Mouse (Mus musculus) R1 (cell line): ENCODE measurements around the gene Wwc2.

Experiments used
- DNase-seq: peaks from one replicate; pipeline ENCODE4 v3.0.0-alpha.2; 2018; ENCODE audit warnings: low read depth, low spot score

The Wwc2 gene

DNA sequence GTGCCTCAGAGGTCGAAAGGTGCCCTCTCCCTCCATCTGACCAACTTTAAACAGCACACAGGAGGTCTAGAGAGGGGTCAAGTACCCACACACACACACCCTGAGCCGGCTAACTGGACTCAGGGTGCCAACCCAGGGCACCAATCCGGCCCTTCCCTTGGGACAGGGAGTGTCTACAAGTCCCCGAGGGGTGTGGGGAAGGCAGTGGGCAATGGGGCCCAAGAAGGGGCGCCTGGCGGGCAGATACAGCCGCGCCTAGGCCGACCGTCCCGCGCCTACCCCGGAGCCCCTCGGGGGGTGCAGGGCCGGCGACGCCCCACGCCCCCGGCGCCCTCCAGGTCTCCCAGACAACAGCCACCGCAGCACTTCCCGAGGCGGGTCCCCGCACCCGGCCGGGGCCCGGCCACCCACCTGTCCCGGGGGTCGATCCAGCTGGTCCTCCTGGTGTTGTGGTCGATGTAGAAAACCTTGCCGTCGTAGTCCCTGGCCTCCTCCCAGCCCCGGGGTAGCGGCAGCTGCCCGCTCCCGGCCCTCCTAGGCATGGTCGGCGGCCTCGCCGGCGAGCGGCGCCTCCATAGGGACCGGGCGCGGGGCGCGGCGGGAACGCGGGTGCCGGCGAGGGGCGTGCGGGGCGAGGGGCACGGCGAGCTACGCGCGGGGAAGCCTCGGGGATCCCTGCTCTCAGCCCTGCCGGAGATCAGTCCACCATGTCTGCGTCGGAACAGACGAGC is 904 bp downstream of the Wwc2 start:
- peak; percentile 41 for DNase-seq

DNA sequence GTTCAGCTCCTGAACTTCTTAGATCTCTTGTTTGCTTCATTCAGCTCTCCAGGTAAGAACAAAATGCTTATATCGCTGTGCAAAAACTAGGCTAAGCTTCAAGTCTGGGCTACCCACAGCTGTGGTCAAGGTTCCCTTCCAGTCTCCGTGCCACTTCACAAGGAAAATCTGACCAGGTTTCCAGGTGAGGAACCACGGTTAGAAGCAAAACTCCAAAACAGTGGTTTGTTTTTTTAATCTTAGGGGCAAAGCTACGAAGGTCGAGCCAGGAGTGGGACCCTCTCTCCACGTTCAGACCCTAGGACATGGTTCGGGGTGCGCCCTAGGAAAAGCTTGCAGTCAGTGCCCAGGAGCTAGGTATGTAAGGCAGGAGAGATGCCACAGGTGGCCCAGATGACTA is 1.5 kb downstream of the Wwc2 start:
- DNase-seq = no peak

DNA sequence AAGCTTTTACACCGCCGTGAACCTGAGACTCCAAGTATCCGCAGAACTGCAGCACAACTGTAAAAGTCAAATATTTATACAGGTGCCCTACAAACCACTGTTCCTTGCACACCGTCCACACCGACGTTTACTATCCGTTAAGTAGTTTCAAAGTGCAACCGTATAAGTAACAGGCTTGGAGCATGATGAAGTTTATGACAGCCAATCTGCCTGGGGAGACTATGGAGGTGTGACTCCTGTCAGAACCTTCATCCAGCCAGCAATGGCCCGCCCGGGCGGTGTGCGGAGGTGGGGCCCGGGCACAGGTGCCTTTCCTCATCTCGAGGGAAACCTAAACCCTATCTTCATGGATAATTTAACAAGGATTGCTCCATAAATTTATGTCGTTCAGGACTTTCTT is 2.6 kb downstream of the Wwc2 start:
- no peak for DNase-seq

DNA sequence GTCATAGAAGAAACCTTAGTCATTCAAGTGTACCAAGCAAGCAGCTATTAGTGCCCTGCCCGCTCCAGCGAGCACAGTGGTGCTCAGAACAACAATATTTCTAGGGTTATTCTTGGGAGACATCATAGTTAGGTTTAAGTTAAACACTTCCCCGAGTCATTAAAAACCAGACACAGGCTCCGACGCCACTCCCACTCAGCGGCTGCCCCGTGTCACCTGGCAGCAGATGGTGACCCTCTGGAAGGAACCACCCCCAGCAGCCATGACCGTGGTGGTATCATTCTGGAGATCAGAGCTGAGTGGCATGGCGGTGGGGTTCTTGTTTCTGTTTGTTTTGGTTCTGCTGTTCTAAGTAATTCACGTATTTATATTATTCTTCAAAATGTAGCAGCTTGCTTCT is 5.1 kb downstream of the Wwc2 start:
- no peak for DNase-seq

DNA sequence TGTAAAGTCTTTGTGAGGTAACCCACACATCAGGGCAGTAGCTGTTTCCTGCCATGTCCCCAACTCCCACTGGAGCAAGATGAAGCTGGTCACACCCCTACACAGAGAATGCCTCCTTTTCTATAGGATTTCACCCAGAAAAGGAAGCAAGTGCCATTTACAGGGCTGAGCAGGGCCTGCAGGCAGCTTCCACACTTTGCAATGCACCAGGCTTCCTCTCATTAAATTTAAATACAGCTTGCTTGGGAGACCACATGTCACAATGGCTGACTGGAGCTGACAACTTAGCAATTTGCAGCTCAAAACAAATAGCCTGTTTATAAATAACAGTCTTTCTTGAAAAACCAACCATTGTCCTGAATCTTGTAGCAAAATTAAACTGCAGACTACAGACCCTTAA is 5.5 kb downstream of the Wwc2 start:
- no peak for DNase-seq

DNA sequence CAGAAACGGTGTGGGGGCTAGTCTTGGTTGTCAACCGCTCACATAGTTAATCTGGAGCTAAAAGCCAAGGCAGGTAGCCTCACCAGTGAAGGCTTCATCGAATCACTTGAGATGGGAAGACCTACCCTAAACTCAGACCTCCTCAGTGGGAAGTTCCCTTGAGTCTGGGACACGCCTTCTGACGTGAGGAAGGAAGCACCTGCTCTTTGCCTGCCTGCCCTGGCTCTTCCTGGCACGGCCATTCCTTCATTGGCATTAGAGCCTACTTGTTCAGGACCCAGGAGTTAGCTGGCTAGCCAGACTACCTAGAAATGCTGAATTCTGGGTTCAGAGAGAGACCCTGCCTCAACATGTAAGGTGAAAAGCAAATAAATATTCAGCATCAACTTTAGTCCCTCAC is 9.6 kb downstream of the Wwc2 start:
- DNase-seq = no peak

DNA sequence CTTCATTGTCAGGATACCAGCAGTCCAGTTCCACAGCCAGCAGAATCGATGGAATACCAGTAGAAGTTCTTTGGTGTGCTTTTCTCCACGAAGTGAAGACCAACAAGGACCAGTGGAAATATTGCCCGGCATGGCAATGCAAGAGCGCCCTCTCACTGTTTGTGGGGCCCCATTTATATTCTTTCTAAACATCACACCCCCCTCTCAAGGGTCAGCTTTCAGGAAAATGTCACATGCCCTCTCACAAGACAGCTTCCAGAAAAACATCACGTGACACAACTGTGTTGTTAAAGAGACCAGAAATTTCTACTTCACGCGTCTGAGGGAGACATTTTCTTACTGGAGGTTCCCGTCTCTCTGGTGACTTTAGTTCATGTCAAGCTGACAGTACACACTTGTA is 10.8 kb downstream of the Wwc2 start:
- no peak for DNase-seq

DNA sequence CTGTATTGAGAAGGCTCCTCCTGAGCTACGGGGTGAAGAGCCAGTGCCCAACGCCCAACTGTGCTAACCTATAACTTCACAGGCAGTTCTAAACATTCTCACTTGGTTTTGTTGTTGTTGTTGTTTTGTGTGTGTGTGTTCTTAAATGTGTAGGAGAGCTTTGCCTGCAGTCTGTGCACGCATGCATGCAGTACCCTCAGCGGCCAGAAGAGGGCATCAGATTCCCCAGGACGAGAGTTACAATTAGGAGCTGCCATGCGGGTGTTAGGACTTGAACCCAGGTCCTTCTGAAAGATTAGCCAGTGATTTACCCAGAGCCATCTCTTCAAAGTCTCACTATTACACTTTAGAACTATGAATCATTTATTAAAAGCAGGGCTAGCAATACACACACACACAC is 12.0 kb downstream of the Wwc2 start:
- peak; percentile 70 for DNase-seq

DNA sequence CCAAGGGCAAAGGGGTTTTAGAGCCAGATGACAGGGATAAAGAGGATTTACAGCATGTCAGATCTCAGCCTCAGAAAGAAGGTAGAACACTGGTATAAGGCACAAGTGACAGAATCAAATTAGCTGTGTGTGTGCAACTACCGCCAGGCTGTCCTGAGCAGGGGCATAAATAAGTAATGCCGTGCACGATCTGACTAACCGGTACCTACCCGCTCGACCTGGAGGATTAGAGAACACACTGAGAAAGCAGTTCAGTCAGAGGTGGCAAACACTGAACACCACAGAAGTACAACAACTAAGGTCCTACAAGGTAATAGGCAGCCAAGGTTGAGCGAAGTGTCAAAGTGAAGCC is 15.8 kb downstream of the Wwc2 start:
- DNase-seq = no peak

DNA sequence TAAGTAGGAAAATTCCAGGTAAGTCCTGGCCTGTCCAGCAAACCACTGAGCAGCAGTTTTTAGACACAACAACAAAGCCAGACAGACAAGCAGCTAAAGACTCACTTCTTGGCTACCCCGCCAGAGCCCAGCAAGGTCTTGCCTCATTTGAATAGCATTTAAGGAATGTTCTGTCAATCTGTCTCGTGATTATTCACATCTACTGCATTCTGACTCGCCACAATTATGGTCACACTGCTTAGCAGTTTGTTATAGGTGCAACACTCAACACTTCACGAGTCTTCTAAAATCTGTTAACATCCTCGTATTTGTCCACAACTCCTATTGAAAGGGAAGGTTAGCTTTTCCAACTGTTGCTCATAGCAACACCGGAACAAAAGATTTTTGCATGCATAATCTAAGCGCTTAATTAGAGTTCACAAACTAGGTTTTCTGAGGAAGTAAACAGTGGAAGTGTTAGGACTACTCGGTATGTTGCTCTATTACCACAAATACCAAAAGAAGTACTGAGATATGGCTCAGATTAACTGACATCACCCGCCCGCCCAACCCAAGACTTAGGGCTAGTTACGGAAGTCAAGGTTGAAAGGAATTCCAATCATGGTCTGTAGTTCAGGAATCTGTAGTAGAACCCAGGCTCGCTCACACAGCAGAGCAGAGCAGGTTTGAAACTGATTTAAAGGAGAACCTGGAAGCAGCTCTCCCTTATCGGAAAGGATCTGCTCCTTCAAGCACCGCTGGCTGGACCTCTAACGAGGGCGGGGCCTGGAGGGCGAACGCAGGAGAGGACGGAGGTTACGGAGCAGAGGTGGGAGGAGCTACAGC is 16.4 kb downstream of the Wwc2 start:
- DNase-seq = peak; percentile 92

DNA sequence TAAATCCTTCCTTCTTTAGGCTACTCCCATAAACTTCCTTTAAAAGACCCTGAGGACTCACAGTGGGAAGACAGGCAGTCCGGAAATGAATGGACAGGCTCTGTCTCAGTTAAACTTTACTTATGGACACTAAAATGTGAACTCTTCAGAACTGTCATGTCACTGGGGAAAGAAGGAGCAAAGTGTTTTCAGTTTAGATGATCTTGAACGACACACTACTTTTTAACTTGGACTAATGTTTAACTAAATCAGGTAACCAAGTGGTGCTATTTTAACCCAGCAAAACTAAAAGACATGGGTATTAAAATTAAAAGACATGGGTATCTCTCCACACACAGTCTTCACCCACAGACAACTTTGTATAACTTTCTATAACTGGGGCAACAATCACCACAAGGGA is 19.6 kb downstream of the Wwc2 start:
- no peak for DNase-seq

DNA sequence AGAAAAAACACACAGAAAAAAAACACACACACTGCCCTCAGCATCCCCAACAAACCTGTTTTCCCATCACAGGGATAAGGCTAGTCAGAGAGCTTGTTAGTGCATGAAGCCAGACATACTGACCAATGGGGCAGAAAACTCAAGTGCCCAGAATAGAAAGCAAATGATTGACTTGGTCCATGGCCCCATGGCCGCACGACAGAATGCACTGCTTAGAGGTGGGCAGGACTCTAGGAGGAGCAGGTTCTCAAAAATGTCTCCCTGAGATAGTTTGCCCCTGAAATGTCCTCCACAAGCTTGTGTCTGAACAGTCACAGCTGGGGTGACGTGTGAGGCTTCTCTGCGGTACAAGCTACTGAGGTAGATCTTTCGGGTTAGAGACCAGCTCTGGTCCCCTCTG is 20.1 kb downstream of the Wwc2 start:
- no peak for DNase-seq

DNA sequence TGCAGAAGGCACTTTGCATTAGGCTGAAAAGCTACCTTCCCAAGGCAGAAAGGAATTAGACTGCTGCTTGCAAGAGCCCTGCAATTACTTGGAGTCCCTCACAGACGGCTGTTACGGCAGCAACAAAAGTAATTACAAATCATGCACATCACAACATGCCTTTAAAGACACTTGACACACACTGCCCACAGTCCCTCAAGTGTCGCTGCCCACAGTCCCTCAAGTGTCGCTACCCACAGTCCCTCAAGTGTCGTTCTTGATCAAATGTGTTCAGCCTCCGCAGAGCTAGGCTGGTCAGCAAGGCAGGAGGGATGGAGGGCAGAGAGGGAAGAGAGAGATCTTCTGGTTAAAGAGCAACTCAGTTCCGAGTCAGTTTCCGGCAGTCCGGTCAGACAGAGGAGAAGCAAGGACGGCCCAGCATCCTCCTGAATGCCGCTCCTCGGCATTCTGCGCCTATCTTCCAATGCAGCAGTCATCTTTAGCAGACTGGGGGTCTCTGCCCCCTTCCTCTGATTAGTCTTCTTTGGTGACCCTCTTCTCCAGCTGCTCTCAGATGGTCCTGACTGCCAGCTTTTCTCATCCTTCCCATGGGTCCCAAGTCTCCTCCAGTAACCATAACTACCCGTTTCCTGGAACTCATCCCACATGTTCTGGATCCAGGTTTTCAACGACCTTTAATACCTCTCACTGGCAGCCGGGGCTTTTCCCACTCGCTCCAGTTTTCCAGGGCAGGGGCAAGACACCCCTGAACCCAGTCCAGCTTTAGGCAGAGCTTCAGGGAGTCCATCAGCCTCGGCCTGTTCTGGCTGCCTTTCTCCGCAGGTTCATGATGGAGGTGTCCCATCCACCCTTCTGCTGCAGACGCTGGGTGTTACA is 23.4 kb downstream of the Wwc2 start:
- no peak for DNase-seq

DNA sequence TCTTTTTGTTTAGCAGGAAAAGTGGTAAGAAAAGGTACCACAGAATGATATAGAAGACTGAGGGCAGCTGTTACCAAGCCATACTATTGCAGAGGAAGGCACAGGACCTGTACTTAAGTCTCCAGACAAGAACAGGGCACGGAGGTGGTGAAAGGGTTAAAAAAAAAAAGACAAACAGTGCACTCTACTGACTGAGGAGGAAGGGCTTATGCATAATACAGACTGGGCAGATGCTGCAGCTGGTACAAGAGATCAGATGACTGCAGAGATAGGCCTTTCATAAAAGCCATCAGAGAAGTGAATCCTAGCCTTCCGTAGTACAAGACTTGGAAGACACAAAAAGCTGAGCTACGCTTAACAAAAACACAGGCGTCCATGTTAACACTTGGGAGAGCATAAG is 28.2 kb downstream of the Wwc2 start:
- no peak for DNase-seq

DNA sequence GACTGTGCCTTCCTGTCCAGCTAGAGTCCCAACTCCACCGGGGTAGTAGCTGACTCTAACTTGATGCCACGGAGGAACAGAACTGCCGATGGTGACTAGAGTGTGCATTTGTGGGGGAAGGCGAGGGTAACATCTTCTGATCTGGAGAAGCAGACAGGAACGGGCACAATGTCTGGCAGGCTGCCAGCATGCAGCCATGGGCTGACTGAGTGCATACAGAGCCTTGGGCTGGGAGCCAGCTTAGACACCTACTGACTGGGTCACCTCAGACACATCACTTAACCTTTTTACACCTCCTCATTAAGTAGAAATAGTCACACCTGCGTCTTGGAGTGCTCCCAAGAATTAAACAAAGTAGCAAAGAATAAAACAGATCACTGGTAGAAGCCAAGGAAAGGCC is 28.7 kb downstream of the Wwc2 start:
- no peak for DNase-seq

DNA sequence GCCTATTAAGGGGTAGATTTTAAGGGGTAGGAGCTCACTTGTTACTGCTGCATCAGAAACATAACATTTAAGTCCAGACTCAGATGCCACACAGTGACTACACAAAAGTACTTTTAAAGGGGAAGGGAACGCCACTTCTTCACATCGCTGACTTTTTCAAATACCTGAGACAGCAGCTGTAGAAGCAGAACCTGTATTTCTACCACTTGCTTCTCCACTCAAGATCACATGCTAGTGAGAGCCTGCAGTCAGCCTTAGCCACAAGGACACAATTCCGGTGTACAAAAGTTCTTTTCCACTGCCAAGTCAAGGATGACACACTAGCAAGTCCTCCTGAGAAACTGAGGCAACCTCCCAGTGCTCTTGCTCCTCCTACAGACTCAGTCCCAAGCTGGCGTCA is 33.2 kb downstream of the Wwc2 start:
- no peak for DNase-seq

DNA sequence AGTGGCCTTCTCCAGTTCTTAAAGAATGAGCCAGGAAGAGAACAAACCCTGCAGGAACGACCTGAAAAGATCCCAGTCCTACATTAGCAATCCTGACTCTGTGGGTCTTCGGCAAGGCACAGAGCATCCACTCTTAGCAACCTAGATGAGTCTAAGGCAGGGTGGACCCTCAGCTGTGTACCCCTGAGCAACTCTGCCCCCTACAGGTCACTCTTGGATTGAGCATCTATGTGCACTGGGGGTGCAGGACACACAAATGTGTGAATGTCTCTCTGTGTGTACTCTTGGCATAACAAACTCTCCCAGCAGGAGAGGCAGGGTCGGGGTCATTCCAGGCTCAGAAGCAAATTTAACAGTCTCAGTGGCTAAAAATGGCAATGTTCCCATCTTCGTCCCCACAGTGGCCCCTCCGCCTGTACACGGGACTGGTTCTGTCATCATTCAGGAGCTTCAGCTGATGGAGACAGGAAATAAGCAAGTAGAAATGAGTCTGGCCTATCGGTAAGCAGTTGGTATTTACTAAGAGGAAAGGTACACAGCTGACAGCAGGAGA is 39.3 kb downstream of the Wwc2 start:
- DNase-seq = peak; percentile 69

DNA sequence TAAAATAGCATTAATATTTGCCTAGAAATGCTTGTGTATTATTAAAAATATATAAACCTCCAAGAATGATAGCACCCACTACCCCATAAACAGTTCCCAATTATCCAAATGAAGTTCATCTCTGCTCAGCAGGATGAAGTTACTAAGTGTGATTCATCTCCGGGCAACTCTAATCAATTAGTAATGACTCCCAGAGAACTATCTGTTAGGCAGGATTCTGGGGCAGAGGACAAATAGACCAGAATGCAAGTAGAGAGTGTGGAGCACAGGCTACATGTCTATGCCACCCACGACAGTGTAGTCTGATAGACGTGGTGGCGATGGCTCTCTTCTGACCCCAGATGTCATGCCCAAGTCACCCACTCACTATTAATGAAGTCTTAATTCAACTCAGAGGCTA is 41.9 kb downstream of the Wwc2 start:
- DNase-seq = no peak

DNA sequence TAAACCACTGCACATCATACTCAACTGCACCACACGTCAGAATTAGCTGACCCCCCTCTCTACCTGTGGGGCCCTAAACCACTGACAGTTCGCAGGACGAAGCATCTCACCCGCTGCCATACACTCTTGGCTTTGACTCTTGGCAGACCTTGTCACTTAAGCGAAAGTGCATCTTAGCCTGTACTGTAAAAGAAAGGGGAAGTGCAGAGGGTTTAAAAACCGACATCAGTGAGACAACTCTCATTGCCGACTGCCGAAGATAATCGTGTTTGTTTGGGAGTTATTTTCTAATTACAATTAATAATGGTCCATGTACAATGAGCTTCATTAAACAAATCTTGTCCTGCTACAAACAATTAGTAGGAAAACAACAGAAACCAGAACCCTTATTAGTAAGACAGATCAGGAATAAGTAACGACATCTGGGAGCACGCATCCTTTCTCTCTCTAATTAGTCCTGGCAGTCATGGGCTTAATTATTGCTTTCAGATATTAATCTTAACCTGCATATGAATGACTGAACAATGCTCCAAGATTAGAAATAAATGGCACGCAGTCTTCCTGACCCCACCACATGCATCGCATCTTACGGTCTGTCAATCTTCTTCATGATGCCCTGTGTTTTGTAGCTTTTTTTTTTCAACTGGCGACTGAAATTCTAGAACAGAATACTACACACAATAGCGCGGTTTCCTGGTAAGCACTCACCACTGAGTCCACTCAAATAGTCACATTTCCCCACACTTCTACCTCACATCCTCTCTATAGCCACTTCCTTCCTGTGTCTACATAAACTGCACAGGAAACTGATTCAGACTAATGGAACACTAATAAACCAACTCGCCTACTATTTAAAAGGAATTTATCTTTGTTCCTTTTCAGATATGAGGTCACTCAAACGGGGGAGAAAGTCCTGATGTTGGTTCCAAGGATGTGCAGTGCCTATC is 42.8 kb downstream of the Wwc2 start:
- no peak for DNase-seq

DNA sequence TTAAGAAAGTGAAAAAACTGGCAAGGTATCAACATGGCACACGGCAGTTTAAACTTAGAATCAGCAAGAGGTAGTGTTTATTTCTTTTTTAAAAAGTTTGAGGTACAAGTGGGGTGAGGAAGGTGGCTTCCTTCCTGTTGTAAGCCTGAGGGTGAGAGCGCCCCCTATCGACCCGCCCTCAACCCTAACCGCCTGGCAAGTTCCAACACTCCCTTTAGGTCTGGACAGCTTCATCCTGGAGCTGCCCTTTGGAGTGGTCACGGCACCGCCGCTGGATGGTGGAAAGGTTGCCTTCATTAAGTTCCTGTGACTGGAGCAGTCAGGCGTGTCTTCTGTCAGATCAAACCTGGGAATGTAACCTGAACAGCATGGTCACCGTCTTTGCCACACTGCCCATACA is 47.7 kb downstream of the Wwc2 start:
- peak; percentile 54 for DNase-seq

DNA sequence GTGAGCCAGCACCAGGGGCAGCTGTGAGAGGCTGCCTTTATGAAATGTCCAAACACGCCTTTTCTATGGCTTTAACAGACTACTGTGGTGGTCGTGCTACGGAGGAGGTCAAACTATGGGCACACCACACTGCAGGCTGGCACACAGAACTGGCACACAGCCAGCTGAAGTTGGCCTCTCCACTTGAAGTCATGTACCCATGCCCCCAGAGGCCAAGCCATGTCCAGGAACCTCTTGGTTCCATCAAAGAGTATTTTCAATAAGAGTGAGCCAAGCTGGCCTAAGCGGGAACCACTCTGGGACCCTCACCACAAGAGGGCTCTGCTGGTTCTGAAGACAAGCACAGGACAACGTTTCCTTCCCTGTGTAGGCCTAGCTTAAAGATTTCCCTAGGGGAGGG is 49.7 kb downstream of the Wwc2 start:
- DNase-seq = peak; percentile 35
